In the genomic region with DNA sequence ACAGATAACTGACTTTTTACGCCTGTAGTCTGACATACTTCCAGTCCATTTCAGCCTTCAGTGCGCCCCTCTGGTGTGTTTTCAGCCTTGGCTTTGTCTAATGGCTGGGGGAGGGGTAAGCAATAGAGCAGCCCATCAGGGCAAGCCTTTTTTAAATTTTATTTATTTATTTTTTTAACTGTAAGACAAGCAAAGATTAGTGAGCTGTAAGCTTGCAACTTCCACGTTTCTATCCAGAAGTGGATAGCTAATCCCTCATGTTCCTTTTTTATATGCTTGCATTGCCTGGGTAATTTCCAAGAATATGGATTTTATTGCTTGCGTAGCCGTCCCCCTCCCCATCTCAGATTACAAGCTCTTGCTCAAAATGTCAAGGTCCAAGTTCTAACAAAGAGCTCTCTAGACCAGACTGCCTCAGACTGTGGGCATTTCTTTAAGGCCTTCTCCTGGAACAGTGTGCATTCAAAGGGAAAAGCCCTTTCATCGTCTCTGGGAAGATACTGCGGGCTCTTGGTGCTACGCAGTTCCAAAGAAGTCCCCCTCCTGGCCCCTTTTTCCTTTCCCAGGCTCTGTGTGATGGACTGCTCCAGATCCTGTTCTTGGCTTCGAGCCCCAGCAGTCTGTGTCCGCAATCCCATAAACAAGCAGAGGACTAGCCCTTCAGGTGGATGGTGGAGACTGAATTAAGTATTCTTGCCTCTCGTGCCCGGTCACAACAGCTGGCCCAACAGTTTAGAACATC, we compare ENCODE assay signal across 8 mouse cellular contexts.
DNase-seq lines count a peak whose midpoint lies in the region; ATAC-seq and TF ChIP-seq lines count a peak whose summit lies in the region.

No protein-coding gene starts in this region.

- H3K9me3 ChIP-seq in kidney, embryonic 15.5 days (replicated peaks): no peaks in the 10 kb centered on the region
- no peaks in the 10 kb centered on the region for H3K9me3 ChIP-seq in hindbrain, embryonic 11.5 days (ENCODE audit: control insufficient read depth, low read length)
- no peaks in the 10 kb centered on the region for H3K9me3 ChIP-seq in midbrain, postnatal 0 days (ENCODE audit: low read length)

- H3K27me3 ChIP-seq in kidney, embryonic 15.5 days: no peaks in the 10 kb centered on the region
- H3K27me3 ChIP-seq in hindbrain, embryonic 11.5 days (ENCODE audit: control insufficient read depth, insufficient read depth, low read length): no peaks in the 10 kb centered on the region
- H3K27me3 ChIP-seq in midbrain, postnatal 0 days (ENCODE audit: insufficient read depth, low read length): no peaks in the 10 kb centered on the region

- no peak overlapping the region for H3K9ac ChIP-seq in kidney, embryonic 15.5 days
- H3K9ac ChIP-seq in hindbrain, embryonic 11.5 days (ENCODE audit: low read depth, low read length): peak overlapping the region; percentile 7; the same call in 1 of the 2 replicates
- no peak overlapping the region for H3K9ac ChIP-seq in midbrain, postnatal 0 days (replicated peaks; ENCODE audit: low read length, poor library complexity, severe bottlenecking)

- TF ChIP-seq CTCF in cortical plate, adult 2 months (IDR thresholded peaks at IDR 0.05; ENCODE audit: extremely low read depth, insufficient read depth, low read length): no peak
- TF ChIP-seq CTCF in midbrain, postnatal 0 days (IDR thresholded peaks at IDR 0.05): no peak

- H3K36me3 ChIP-seq in kidney, embryonic 15.5 days: no peaks in the 10 kb centered on the region
- no peaks in the 10 kb centered on the region for H3K36me3 ChIP-seq in hindbrain, embryonic 11.5 days (ENCODE audit: control insufficient read depth, insufficient read depth, low read length)
- H3K36me3 ChIP-seq in midbrain, postnatal 0 days (ENCODE audit: insufficient read depth, low read length): no peaks in the 10 kb centered on the region

- 38% methylated on average over 12 of the region's 12 CpGs for WGBS in kidney, embryonic 15.5 days
- 34% methylated on average over 12 of the region's 12 CpGs for WGBS in hindbrain, embryonic 11.5 days
- 24% methylated on average over 12 of the region's 12 CpGs for WGBS in midbrain, postnatal 0 days

- no peak overlapping the region for H3K4me3 ChIP-seq in kidney, embryonic 15.5 days (replicated peaks)
- H3K4me3 ChIP-seq in cortical plate, adult 2 months (ENCODE audit: insufficient read depth, low read length): no peak overlapping the region
- H3K4me3 ChIP-seq in hindbrain, embryonic 11.5 days (ENCODE audit: low read depth, low read length): no peak overlapping the region
- no peak overlapping the region for H3K4me3 ChIP-seq in midbrain, postnatal 0 days (ENCODE audit: low read depth, low read length)

- H3K4me1 ChIP-seq in kidney, embryonic 15.5 days: peaks cover 51% of the 10 kb centered on the region
- peaks cover 41% of the 10 kb centered on the region for H3K4me1 ChIP-seq in cortical plate, adult 2 months (ENCODE audit: control insufficient read depth, insufficient read depth, low read length)
- peaks cover 35% of the 10 kb centered on the region for H3K4me1 ChIP-seq in hindbrain, embryonic 11.5 days (replicated peaks; ENCODE audit: control insufficient read depth, insufficient read depth, low read length)
- H3K4me1 ChIP-seq in midbrain, postnatal 0 days (ENCODE audit: insufficient read depth, low read length): peaks cover 55% of the 10 kb centered on the region

- ATAC-seq in kidney, embryonic 15.5 days (replicated peaks; ENCODE audit: low FRiP score): no peak; the same call in 1 of the 2 replicates
- ATAC-seq in hindbrain, embryonic 11.5 days (ENCODE audit: low FRiP score): peak; percentile 15; the same call in 1 of the 2 replicates
- ATAC-seq in midbrain, postnatal 0 days (ENCODE audit: low FRiP score): no peak

- H3K27ac ChIP-seq in kidney, embryonic 15.5 days: peak overlapping the region; percentile 49; the same call in 1 of the 2 replicates
- peak overlapping the region; percentile 87 for H3K27ac ChIP-seq in cortical plate, adult 2 months (ENCODE audit: insufficient read depth, low read length)
- peak overlapping the region; percentile 75 for H3K27ac ChIP-seq in hindbrain, embryonic 11.5 days (ENCODE audit: low read depth, low read length)
- peak overlapping the region; percentile 27; the same call in 1 of the 2 replicates for H3K27ac ChIP-seq in midbrain, postnatal 0 days (ENCODE audit: low read depth, low read length)

- peak overlapping the region; percentile 10; the same call in 1 of the 2 replicates for H3K4me2 ChIP-seq in kidney, embryonic 15.5 days
- no peak overlapping the region for H3K4me2 ChIP-seq in hindbrain, embryonic 11.5 days (replicated peaks; ENCODE audit: low read depth, low read length)
- no peak overlapping the region for H3K4me2 ChIP-seq in midbrain, postnatal 0 days (ENCODE audit: low read depth, low read length, poor library complexity, severe bottlenecking)

- no peak for TF ChIP-seq POLR2A in cortical plate, adult 2 months (IDR thresholded peaks at IDR 0.05; ENCODE audit: extremely low read depth, insufficient read depth, low read length)

- DNase-seq in kidney, adult 18-20 months: no peak
- peak; percentile 52 for DNase-seq in hindbrain, embryonic 11.5 days (ENCODE audit: low spot score)
- DNase-seq in midbrain, postnatal 0 days (ENCODE audit: low spot score): peak; percentile 66
- DNase-seq in urinary bladder, adult 18-20 months (ENCODE audit: low spot score in 2 of 2): no peak
- DNase-seq in liver: no peak
- no peak for DNase-seq in kidney, adult 9 months

Comparison
In these comparisons a context has a peak if more than half of its experiments do, and no peak if none do; other contexts are left out.
1. H3K27ac ChIP-seq: peak in every context shown above with its lines; median percentile 87 in cortical plate, adult 2 months; 75 in hindbrain, embryonic 11.5 days; 49 in kidney, embryonic 15.5 days; 27 in midbrain, postnatal 0 days.
2. DNase-seq: peak in hindbrain, embryonic 11.5 days (single experiment) and midbrain, postnatal 0 days (single experiment); none in kidney, adult 18-20 months (single experiment), urinary bladder, adult 18-20 months (0 of 2), liver (single experiment) and kidney, adult 9 months (single experiment).